In genomic region chr7:69584516-69584915, GRCm38 (mm10) we compare ENCODE assay signal across 21 mouse cellular contexts.
"Had no signal": no experiment of that assay in that cellular context is flagged by ENCODE, and none has a peak within 500 bp of the region (broad histone marks: within the 10 kb centered on the region; RNA-seq: fewer than 3 reads in every experiment).

No protein-coding gene starts in this region.

- H3K4me1 ChIP-seq: heart, embryonic 10.5 days; heart, embryonic 12.5 days; hindbrain, embryonic 12.5 days; intestine, embryonic 15.5 days; kidney, embryonic 15.5 days; limb, embryonic 15.5 days; liver, embryonic 12.5 days had no signal

- DNase-seq: gastrocnemius, adult 2 months; gastrocnemius, postnatal 10 days; gastrocnemius, postnatal 25 days; heart, adult 18-20 months; heart, postnatal 10 days; heart, postnatal 4 days; kidney, postnatal 4 days; lung, adult 18-20 months had no signal

- H3K4me3 ChIP-seq: gastrocnemius, adult 2 months; heart, embryonic 10.5 days; heart, embryonic 12.5 days; hindbrain, embryonic 10.5 days; hindbrain, embryonic 12.5 days; intestine, embryonic 15.5 days; kidney, embryonic 15.5 days; layer of hippocampus, adult 2 months; limb, embryonic 13.5 days; limb, embryonic 15.5 days; liver, embryonic 12.5 days had no signal

- H3K27ac ChIP-seq: gastrocnemius, adult 2 months; heart, embryonic 10.5 days; hindbrain, embryonic 10.5 days; hindbrain, embryonic 12.5 days; hindbrain, embryonic 14.5 days; intestine, embryonic 15.5 days; kidney, embryonic 15.5 days; kidney, postnatal 0 days; layer of hippocampus, adult 2 months; limb, embryonic 13.5 days; limb, embryonic 15.5 days; liver, embryonic 12.5 days; liver, embryonic 14.5 days had no signal

- H3K27me3 ChIP-seq: heart, embryonic 12.5 days; hindbrain, embryonic 12.5 days; intestine, embryonic 15.5 days; kidney, embryonic 15.5 days; limb, embryonic 15.5 days; liver, embryonic 12.5 days had no signal

- H3K36me3 ChIP-seq: heart, embryonic 10.5 days; heart, embryonic 12.5 days; hindbrain, embryonic 10.5 days; hindbrain, embryonic 12.5 days; intestine, embryonic 15.5 days; kidney, embryonic 15.5 days; limb, embryonic 13.5 days; limb, embryonic 15.5 days; liver, embryonic 12.5 days had no signal
